Mouse (Mus musculus): ENCODE measurements around the gene Thada.

GRCm38 (mm10) chr17:84243759-84244158, 222.2 kb downstream of the Thada start:
- no peak for TF ChIP-seq EP300 (IDR thresholded peaks at IDR 0.05; ENCODE audit: insufficient read depth, low read depth, low read length)
- no peak for TF ChIP-seq CTCF (IDR thresholded peaks at IDR 0.05)

Measured in heart, adult 2 months (tissue).